Mouse (Mus musculus) thymus, postnatal 36 days (tissue): ENCODE results near the gene Csnk1d.

ENCODE experiments used
- DNase-seq, 2 experiments: peaks; one replicate each; pipeline ENCODE4 v3.0.0; 2022; ENCODE audit warnings: mixed read lengths in 2 of 2

Gene Csnk1d

DNA sequence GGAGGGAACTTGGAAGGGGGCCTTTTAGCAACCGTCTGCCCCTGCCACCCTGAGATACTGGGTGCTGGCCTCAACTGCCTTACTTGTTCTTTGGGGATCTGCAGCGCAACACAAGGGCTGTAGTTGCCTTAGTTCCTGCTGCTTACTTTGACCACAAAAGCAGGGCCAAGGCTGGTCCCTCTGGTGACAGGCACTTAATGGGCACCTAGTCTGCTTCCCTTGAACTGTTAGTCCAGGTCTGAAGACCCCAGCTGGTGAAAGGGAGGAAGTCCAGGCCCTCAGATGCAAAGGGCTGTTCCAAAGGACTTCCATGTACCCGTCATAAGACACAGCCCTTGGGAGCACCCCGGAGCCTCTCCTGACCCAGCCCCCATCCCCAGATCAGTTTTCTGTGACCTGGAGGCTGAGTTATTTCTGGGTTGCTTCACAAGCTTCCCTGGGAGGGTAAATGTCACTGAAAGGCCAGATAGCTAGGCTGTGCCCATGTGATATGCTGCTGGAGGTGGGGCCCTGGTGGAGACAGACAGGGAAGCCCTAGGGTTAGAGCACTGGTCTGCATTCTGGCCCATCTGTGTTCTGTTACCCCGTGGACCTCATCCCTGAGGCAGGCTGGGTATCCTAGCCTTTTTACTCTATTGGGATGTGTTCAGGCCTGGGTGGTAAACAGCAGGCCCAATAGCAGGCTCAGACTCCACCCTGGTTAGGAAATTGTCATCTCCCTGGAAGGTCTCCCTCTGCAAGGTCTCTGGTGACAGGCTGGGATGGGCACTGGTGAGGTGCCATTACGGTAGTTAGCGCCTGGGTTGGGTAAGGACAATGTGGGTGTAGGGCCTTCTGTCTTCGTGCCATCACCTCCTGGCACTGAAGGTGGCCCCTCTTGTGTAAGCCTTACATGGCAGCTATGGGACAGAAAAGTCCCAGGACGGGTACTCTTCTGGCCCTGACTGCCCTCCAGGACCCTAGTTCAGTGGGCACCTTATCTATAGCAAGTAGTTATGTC lies 39.1 kb downstream of the Csnk1d start:
- DNase-seq, result no peak

GRCm38 (mm10) chr11:120951237-120951636 lies 39.9 kb downstream of the Csnk1d start:
- no peak for DNase-seq

DNA sequence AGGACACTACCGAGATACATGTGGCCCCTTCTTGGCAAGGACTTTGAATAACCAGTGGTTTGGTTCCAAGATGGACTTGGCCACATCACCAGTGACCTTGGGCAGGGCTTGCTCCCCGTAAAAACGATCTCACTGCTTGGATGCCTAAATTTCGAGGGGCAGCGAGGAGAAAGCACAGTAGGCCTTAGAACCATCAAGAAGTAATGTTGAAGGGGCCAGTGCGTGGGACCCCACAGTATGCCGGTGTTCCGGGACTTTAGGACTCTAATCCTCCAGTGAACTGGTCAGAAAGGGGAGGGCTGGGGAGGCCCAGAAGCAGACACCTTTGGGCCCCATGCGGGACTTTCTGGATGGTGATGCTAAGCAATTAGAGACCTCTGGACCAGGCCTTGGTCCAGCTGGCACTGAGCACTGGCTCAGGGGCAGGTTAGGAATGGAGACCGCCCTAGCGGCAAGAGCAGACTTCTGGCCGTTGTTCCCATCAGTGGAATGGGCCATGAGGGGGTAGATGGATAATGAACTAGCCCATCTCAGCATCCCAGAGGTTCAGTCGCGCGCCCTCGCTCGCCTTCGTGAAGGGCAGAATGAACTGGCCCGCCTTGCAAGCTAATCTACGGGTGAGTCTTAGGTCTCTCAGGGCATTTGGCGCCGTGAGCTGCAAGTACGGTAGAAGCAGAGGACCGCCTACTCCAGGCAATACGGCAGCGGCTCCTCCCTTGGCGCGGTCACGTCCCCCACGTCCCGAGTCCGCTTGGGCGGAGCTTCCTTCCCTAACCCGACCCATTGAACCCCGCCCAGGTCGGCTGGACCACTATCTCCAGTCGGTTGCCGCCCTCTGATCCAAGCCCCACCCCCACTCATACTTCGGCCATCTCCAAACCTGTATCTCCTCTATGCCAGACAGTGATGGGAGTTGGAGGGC lies 40.6 kb downstream of the Csnk1d start:
- DNase-seq, result peak; percentile 55 to 70

- no peak for DNase-seq
Observed at GRCm38 (mm10) chr11:120949863-120950262, 41.3 kb downstream of the Csnk1d start.

GRCm38 (mm10) chr11:120948861-120949851 lies 42.0 kb downstream of the Csnk1d start:
- peak; percentile 45 to 50 for DNase-seq

- DNase-seq, result no peak
Observed at GRCm38 (mm10) chr11:120948328-120948727, 42.8 kb downstream of the Csnk1d start, which contains the start of gene Slc16a3. Gene Slc16a3 (plus strand): TSS chr11:120948480.

DNA sequence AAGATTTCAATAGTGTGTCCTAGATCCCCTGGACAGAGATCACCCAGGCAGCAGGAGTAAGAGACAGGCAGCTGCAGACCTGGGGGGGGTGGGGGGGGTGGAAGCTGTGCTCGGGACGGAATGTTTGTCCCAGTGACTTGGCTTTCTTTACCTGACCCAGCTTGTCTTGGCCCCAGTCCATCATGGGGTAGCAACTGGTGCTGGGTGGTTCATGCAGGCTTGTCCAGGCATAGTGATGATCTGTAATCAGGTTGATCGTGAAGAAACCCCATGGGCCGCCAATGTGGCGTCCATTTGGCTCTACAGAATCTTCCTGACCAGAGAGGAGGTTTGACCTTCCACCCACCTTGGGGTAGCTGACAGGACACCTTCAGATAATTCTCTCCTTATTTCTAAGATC lies 45.2 kb downstream of the Csnk1d start:
- no peak for DNase-seq

DNA sequence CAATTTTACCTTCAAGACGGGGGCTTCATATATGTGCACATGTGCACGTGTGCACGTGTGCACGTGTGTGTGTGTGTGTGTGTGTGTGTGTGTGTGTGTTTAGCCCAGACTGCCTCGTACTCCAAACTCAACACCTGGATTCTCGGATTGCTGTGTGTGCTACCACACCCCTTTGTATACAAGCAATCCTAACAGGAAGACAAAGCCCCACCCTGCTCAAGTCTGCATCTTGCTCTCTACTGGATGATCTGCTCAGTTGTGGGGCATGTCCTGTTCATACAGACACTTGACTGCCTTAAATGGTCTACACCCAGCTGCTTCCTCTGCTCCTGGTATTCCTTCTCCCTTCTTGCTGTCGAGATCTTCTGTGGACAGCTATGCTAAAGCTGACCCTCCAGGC lies 45.9 kb downstream of the Csnk1d start:
- DNase-seq, result no peak

DNA sequence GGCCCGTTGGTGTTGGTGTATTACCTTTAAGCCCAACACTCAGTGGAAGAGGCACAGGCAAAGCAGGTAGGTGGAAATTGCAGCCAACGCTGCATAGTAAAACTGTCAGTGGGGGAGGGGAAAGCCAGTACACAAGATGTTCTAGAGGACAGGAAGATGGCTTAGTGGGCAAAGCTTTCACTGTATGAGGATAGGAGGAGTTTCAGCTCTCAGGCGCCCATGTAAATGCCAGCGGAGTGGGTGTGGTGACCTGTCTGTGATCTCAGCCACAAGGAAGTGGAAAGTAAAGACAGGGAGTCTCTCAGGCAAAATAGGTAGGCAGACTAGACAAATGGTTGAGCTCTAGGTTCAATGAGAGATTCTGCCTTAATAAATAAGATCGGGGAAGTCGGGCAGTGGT lies 50.2 kb downstream of the Csnk1d start:
- no peak for DNase-seq

DNA sequence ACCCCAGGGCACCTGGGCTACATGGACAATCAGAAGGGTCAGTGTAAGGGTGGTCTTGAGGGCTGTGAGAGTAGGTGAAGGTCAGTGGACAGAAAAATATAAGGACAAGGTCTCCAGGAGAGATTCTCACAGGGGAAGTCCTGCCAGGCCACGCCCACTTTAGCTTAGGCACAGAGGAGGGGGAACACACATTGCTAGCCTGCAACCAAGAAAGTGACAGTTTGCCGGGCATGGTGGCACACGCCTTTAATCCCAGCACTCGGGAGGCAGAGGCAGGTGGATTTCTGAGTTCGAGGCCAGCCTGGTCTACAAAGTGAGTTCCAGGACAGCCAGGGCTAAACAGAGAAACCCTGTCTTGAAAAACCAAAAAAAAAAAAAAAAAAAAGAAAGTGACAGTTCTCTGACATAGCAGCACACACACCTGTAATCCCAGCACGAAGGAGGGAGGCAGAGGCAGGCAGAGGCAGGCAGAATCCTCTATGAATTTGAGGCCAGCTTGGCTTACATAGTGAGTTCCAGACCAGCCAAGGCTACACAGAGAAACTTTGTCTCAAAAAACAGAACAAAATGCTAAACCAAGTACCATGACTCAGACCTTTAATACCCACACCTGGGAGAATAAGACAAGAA lies 51.3 kb downstream of the Csnk1d start:
- DNase-seq, result no peak

DNA sequence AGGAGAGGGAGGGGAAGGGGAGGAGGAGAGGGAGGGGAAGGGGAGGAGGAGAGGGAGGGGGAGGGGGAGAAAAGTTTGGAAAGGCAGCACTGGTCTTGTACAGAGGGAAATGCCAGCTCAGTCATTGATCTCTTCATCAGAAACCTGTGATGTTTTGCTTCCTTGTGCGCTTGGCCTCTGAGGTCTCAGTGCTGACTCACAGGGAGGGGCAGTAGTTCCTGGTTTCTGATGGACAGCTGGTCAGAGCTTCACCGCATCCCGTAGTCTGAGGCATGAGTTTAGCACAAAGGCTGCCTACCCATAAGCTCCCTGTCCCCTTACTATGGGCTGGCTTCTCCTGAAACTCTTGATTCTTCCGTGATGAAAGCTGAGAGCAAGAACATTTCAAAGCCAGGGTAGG lies 52.3 kb downstream of the Csnk1d start:
- no peak for DNase-seq

- DNase-seq, result no peak
Observed at GRCm38 (mm10) chr11:120937976-120938375, 53.2 kb downstream of the Csnk1d start.

- peak; percentile 79 to 83 for DNase-seq
Observed at GRCm38 (mm10) chr11:120932564-120933398, 58.3 kb downstream of the Csnk1d start, which contains the start of gene Ccdc57. Gene Ccdc57 (minus strand): TSS chr11:120932872.

DNA sequence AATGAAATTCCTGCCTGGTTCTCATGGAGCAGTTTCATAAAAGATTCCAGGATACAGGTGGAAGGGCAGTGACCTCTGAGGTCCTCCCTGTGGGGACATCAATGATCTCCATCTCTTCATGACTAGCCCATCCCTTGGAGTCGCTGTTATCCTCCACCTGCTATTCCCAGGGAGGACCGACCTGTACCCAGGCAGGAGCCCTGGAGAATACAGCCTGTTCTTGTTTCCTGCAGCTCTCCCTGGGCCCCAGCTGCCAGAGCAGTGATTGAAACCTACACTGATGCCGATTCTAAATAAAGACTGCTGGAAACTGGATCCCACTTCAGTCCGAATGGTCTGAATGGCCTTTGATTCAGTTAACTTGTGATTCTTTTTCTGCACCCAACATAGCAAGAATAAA lies 59.7 kb downstream of the Csnk1d start:
- no peak for DNase-seq

DNA sequence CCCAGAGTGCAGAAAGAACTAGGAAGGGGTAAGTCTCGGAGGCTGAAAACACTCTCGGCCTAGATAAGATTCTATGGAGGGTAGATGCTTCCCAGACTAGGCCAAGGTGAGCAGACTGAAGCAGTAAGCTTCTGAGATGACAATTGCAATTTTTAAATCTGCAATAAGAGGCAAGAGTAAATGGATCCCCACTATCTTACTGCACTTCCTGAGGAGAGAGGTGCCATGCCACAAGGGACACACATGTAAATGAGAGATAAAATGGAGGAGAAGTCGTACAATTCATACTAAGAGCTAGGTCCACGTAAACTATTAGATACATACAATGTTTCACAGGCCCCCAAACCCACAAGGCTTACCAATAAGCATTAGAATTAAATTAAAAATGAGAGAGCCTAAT lies 62.7 kb downstream of the Csnk1d start:
- DNase-seq, result no peak

- DNase-seq, result no peak
Observed at GRCm38 (mm10) chr11:120922528-120922927, 68.6 kb downstream of the Csnk1d start.

GRCm38 (mm10) chr11:120917756-120918155 lies 73.4 kb downstream of the Csnk1d start:
- no peak for DNase-seq

DNA sequence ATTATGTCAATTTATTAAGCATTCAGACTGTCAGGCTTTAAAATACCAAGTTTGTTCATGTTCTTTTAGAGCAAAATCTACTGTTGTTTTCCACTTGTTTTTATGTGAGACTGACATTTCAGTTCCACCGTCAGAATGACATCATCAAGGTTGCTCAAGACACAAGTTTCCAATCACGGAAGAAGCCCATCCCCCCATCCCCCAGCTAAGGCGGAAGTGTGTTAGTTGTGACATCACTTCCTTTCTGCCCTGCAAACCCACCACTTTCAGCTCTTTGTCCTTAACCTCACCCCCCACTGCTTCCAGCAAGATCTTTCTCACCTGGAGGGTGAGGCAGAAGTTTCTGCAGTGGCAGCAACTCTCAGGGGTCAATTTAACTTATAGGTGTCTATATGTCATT lies 74.7 kb downstream of the Csnk1d start:
- DNase-seq, result peak; percentile 15 to 51

- DNase-seq, result no peak
Observed at GRCm38 (mm10) chr11:120913796-120914195, 77.3 kb downstream of the Csnk1d start.
